Mouse (Mus musculus): ENCODE results near the gene Atf6.

Atf6 gene

GRCm38 (mm10) chr1:170764798-170765197 is 102.8 kb downstream of the Atf6 start:
- DNase-seq, result no peak

- no peak for DNase-seq
These were observed 105.9 kb downstream of the Atf6 start for GRCm38 (mm10) chr1:170761634-170762033.

GRCm38 (mm10) chr1:170753597-170753996 is 114.0 kb downstream of the Atf6 start:
- no peak for DNase-seq

GRCm38 (mm10) chr1:170751797-170752196 is 115.8 kb downstream of the Atf6 start:
- DNase-seq, result no peak

- DNase-seq, result no peak
These were observed 121.0 kb downstream of the Atf6 start for GRCm38 (mm10) chr1:170746523-170746922.

GRCm38 (mm10) chr1:170741497-170742246 is 125.9 kb downstream of the Atf6 start:
- DNase-seq, result no peak

GRCm38 (mm10) chr1:170734866-170735265 is 132.7 kb downstream of the Atf6 start:
- DNase-seq, result peak; percentile 59

GRCm38 (mm10) chr1:170732596-170732890 is 135.0 kb downstream of the Atf6 start:
- no peak for DNase-seq

- peak; percentile 83 for DNase-seq
These were observed 135.5 kb downstream of the Atf6 start for GRCm38 (mm10) chr1:170731865-170732595.

GRCm38 (mm10) chr1:170729267-170729962 is 138.2 kb downstream of the Atf6 start:
- no peak for DNase-seq

- no peak for DNase-seq
These were observed 139.0 kb downstream of the Atf6 start for GRCm38 (mm10) chr1:170728524-170728923.

GRCm38 (mm10) chr1:170721560-170721959 is 146.0 kb downstream of the Atf6 start:
- peak; percentile 98 for DNase-seq

- no peak for DNase-seq
These were observed 149.3 kb downstream of the Atf6 start for GRCm38 (mm10) chr1:170718133-170718810.

GRCm38 (mm10) chr1:170717241-170717828 is 150.2 kb downstream of the Atf6 start:
- no peak for DNase-seq

- DNase-seq, result peak; percentile 61
These were observed 155.8 kb downstream of the Atf6 start for GRCm38 (mm10) chr1:170711731-170712130.

GRCm38 (mm10) chr1:170709969-170710368 is 157.6 kb downstream of the Atf6 start:
- DNase-seq, result peak; percentile 60

GRCm38 (mm10) chr1:170709481-170709880 is 158.1 kb downstream of the Atf6 start:
- DNase-seq, result peak; percentile 97

- DNase-seq, result peak; percentile 39
These were observed 158.5 kb downstream of the Atf6 start for GRCm38 (mm10) chr1:170709034-170709433.

- DNase-seq, result peak; percentile 89
These were observed 161.5 kb downstream of the Atf6 start for GRCm38 (mm10) chr1:170706046-170706445.

- peak; percentile 46 for DNase-seq
These were observed 162.5 kb downstream of the Atf6 start for GRCm38 (mm10) chr1:170704911-170705594.

GRCm38 (mm10) chr1:170704103-170704502 is 163.5 kb downstream of the Atf6 start:
- DNase-seq, result peak; percentile 55

GRCm38 (mm10) chr1:170702958-170703357 is 164.6 kb downstream of the Atf6 start:
- DNase-seq, result peak; percentile 78

Data from heart, adult 11 months (tissue).